Mouse (Mus musculus) cerebellum, adult 9-10 months (tissue): Measurements from ENCODE around the gene Ptchd4.

Source experiments
- DNase-seq: peaks from one replicate; pipeline ENCODE4 v3.0.0; 2022

Ptchd4 gene

DNA sequence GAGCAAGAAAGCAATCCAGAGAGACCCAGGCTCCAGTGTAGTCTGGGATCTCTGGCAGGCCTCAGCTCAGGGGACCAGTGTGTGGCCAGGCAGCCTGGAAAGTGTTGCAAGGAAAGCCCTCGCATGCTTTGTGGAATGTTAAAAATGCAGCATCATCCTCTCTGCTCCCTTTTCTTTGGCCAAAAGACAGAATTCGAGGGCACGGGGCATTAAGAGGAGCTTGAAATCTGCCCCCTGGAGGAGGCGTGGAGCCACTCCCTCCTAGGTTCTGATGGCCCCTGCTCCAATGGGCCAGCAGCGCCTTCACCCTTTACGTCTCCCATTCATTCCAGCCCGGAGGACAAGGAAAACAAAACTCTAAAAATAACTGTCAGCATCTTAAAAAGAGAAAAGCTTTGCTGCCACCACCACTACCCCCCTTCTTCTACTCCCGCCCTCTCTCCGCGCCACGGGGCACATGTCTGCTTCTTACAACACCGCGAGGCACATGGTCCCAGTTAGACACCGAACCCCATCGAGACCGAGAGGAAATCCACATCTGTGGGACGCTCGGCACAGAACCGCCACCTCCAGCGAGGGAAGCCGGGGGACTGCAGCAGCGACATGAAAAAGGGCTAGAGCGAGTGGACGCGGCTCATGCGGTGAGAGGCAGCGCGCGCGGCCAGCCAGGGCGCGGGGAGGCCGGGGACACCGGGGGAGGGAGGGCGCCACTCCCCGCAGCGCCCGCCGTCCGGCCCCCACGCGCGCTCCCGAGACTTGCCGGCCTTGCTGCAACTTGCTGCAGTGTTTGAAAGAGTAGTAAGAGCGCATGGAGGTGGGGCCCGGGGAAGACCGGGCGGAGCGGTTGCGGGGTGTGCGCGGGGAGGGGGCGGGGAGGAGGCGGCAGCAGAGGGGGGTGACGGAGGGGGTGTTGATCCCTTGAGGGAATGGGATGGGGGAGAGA is at the start of gene Ptchd4:
Ptchd4 (plus strand) TSS at position 279 of the 943 bp plus-strand sequence.
- DNase-seq, result peak; percentile 70

GRCm38 (mm10) chr17:42276861-42277260 is 38.9 kb upstream of the Ptchd4 start:
- no peak for DNase-seq

- peak; percentile 75 for DNase-seq
Observed at GRCm38 (mm10) chr17:42284391-42284790, 31.4 kb upstream of the Ptchd4 start.

- peak; percentile 41 for DNase-seq
Observed at GRCm38 (mm10) chr17:42286255-42286654, 29.5 kb upstream of the Ptchd4 start.

DNA sequence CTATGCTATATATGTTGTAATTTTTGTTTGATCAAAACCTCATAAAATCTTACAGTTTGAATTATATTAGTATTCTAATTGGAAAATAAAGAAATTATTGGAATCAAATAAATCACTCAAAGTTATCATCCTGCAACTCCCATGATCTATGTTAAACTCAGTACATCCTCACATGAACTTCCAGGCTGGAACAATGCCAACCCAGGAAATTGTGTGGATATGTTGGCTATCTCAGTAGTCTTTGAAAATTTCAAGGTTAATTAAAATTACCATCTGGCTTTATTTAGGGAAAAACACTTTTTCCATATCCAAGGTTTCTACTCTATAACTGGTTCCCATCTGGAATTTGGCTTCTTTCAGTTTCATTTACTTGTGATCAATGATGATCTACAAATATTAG is 25.4 kb upstream of the Ptchd4 start:
- peak; percentile 57 for DNase-seq

DNA sequence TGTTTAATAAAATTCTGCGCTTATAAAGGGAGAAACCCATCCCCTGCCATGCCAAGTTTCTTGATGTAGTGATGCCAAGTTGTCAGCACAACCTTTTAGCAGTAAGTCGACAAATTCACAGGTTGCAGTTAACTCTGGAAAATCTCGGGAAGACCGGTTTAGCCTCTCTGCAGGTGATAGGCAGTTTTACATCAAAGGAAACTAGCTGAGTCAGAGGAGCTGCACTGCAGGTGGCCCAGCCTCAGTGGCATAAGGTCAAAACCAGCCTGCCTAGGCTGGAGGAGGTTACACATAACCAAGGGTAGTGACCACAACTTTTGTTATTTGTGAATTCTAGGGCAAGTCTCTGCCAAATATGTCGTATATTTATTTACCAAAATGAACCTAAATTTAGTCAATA is 24.0 kb upstream of the Ptchd4 start:
- no peak for DNase-seq

DNA sequence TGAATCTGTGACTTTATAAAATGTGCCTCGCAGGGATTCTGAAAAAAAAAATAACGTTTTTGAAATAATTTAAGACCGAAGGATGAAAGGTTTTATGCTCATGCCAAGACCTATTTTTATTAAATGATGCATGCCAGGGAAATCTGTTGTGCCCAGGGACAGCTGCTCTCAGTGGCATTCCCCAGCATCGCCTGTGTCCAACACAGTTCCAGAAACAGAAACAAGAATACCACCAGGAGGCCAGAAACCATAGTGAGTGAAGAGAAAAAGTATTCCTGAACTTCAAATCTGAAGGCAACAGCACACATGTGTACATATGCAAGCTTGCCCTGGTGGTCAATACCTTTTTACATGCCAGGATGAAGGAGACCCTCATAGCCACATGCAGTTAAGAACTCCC is 17.8 kb upstream of the Ptchd4 start:
- DNase-seq, result peak; percentile 77

DNA sequence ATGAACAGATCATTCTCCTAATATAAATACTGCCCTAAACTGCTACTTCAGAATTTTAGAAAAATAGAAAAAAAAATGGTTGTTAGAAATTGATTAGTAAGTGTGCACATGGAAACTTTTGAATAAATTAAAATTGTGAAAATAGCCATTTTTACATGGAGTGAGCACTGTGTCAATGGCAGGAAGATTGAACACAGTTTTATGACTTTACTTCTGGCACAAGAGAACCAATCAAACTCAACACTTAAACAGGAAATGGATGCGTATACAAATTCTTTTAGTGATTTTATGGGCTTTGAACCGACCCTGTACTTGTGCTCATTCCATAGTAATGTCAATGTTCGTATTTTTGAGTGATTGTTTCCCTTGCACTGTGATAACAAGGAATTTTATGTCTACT is 16.1 kb upstream of the Ptchd4 start:
- DNase-seq, result no peak

DNA sequence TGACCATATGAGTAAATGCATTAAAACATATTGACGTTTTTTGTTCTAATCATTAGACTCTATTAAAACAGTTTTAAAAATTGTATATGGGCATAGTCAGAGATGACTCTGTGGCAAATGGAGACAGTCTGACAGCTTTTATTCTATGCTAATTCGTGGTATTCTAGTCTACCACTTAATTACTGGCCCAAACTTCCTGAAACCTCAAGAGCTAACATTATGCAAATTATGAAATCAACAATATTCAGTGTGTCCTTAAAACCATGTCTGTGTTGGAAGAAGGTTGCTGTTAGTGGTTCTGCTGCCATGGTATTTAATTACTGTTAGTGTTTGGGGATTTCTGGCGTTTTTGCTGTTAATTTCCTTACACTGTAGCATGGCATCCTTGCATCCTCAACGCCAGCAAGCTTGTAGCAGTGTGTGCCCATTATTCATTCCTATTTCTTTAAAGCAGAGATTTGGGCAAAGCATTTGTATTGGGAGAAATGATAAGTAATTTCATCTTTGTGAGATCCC is 12.6 kb upstream of the Ptchd4 start:
- no peak for DNase-seq

- DNase-seq, result no peak
Observed at GRCm38 (mm10) chr17:42304262-42304661, 11.5 kb upstream of the Ptchd4 start.

- no peak for DNase-seq
Observed at GRCm38 (mm10) chr17:42307001-42307400, 8.7 kb upstream of the Ptchd4 start.

GRCm38 (mm10) chr17:42310136-42310535 is 5.6 kb upstream of the Ptchd4 start:
- DNase-seq, result no peak

DNA sequence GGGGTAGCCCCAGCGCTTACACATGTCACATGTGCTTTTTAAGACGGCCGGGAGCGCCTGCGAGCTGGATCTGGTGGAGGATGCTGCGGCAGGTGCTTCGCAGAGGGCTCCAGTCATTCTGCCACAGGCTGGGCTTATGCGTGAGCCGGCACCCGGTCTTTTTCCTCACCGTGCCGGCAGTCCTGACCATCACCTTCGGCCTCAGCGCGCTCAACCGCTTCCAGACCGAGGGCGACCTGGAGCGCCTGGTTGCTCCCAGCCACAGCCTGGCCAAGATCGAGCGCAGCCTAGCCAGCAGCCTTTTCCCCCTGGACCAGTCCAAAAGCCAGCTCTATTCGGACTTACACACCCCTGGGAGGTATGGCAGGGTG is 850 bp downstream of the Ptchd4 start:
- peak; percentile 66 for DNase-seq

GRCm38 (mm10) chr17:42335787-42336186 is 20.0 kb downstream of the Ptchd4 start:
- peak; percentile 78 for DNase-seq

DNA sequence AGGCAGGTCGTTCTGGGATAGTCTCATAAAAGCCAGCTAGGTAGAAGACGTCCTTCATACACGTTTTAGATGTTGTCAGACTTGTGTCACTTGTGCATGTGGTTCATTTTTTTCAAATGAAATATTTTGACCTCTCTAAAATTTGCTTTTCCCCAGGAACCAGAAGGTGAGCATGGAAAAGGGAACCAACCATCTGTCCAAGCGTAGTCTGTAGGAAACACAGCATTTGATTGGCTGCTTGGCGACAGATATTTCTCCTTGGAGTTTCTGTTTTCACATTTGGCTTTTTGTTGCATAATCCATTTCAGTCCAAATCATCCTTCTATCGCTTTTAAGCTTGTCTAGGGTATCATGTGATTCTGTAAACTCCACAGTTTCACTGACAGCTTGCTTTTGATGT is 20.8 kb downstream of the Ptchd4 start:
- peak; percentile 79 for DNase-seq

DNA sequence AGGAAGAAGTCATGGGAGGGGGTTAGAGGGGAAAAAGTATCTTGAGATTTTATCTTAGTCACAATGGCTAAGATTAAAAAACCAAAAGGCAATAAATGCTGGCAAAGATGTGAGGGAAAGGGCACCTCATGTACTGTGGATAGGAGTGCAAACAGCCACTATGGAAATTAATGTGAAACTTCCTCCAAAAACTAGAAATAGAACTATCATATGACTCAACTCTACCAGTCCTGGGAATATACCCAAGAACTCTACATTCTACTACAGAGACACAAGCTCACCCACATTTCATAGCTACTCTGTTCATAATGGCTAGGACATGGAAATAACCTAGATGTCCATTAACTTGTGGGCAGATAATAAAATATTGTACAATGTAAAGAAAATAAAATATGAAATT is 30.3 kb downstream of the Ptchd4 start:
- no peak for DNase-seq

DNA sequence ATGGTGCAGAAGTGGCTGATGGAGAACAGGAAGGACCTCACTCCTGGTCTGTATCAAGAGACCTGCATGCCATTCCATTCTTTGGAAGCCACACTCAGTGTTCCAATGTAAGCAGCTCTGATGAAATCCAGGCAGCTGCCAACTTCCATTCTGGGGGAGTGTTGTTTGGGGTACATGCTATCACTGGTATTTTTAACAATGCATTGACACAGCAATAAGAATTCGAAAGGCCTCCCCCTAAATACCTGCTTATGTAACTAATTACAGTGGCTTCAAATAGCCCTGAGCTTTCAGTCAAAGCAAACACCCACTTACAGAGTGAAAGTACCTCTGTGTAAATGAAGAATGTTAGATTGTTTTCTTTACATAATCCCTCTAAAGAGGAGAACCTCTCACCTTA is 42.7 kb downstream of the Ptchd4 start:
- DNase-seq, result no peak

DNA sequence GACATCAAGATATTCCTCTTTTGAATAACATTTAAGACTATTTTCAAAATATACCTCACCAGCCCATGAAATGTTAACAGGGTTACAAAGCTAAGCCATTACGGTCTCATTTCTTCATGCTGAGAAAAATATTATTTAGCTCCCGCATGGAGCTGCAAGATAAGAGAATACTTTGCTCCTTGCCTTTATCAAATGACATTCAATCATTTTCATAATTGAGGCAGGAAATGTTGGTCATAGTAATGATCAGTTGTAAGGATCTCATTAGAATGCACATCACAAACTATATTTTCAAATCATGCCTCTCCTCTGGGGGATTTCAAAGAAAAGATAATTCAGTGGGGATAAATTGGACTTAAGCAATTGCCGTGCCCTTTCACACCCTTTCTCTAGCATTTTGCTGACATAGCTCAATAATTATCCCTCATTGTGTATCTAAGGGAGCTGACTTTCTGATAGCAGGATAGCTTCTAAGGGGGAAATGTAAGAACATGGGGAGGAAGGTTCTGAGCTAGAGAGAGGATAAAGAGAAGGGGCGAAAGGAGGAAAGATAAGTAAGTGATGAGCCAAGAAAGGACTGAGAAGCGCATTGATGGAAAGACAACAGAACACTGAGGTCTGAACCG is 47.5 kb downstream of the Ptchd4 start:
- DNase-seq, result no peak

GRCm38 (mm10) chr17:42364716-42365115 is 49.0 kb downstream of the Ptchd4 start:
- DNase-seq, result no peak

GRCm38 (mm10) chr17:42374881-42375280 is 59.1 kb downstream of the Ptchd4 start:
- DNase-seq, result no peak

DNA sequence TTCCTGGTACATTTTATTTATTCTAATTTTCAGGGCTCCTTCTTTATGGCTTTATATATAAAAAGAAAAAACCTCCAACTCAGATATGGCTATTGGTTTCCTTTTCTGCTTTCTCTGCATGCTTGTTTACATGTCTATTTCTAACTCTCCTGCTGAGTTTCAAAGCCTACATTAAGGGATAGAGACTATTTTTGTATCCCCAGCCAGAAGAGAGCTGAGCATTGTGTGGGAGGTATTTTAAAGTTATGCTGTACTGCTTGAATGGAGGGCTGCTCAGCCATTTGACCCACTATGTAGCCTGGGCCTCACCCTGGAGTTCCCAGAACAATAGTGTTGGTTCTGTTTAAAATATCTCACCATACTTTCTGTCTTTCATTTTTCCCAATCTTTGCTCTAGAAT is 77.3 kb downstream of the Ptchd4 start:
- no peak for DNase-seq

GRCm38 (mm10) chr17:42395299-42395698 is 79.6 kb downstream of the Ptchd4 start:
- no peak for DNase-seq

DNA sequence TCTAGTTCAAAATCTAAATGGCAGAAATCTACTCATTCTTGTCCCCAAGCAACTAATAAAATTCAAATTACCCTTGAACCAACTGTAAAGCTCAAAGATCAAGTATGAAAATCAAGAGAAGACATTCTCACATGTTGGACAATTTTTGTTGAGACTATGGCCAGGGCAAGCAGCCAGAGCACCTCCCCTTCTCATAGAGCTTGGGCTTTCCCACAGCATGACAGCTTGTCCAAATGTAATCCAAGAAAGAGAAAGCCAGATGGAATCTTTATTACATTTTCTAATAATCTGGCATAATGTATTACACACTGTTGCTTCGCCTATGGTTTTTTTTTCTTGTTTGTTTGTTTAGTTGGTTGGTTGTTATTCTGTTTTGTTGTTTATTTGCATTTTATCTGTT is 102.7 kb downstream of the Ptchd4 start:
- DNase-seq, result peak; percentile 45

DNA sequence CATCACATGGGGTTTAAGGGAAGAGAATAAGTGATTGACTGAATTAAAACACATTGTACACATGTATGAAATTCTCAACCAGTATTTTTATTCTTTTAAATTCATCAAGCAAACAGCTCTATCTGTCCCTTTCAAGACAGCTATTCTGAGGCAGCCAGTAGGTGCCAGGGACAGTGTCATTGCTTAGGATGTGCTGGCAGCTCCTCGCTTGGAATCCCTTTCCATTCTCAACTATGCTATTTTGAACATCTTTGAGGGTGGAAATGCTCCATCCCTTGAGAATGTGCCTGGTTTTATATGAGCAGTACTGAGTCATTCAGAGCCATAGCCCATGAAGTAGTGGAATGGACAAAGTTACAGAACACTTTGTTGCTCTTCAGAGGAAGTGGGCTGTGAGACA is 112.2 kb downstream of the Ptchd4 start:
- no peak for DNase-seq
